Mouse (Mus musculus) hindbrain, embryonic 10.5 days (tissue): ENCODE results near the gene Itih4. TPM values are rescaled to one million over a fixed set of nuclear protein-coding genes. Genes with fewer than 3 reads are reported as not detected.

Experiments
- polyA plus RNA-seq: library from polyadenylated mRNA; unstranded; fragments of >200 nt; fragmentation: Nextera tagmentation; extraction: Ambion mirVana; gene quantifications from 2 replicates; pipeline ENCODE4 v1.2.1, GENCODE M21; 2016

Gene Itih4
- polyA plus RNA-seq, 1 experiment from 2014 or later: not detected

Other genes with a start within 250 kb of the Itih4 start
- 13.0 and 13.6 TPM in 2 replicates for gene Rft1, start 232.1 kb upstream of the Itih4 start, polyA plus RNA-seq
- gene Sfmbt1, start 171.6 kb upstream of the Itih4 start, polyA plus RNA-seq: 17.8 and 20.8 TPM in 2 replicates
- gene Tmem110, start 60.9 kb upstream of the Itih4 start, polyA plus RNA-seq: 22.4 and 26.3 TPM in 2 replicates
- gene Mustn1, start 7.3 kb upstream of the Itih4 start, polyA plus RNA-seq: 0.29 and 0.39 TPM in 2 replicates
- gene Itih3, start 37.3 kb downstream of the Itih4 start, polyA plus RNA-seq: 0.37 and 0.49 TPM in 2 replicates
- not detected in 2 replicates for gene Itih1, start 56.8 kb downstream of the Itih4 start, polyA plus RNA-seq
- 18.6 and 21.0 TPM in 2 replicates for gene Nek4, start 64.9 kb downstream of the Itih4 start, polyA plus RNA-seq
- gene Glt8d1, start 114.9 kb downstream of the Itih4 start, polyA plus RNA-seq: 45.7 and 53.7 TPM in 2 replicates
- 278 and 290 TPM in 2 replicates for gene Spcs1, start 115.2 kb downstream of the Itih4 start, polyA plus RNA-seq
- gene Pbrm1, start 132.7 kb downstream of the Itih4 start, polyA plus RNA-seq: 130 and 148 TPM in 2 replicates
- 76.6 and 119 TPM in 2 replicates for gene Gnl3, start 132.7 kb downstream of the Itih4 start, polyA plus RNA-seq
- gene Smim4, start 242.5 kb downstream of the Itih4 start, polyA plus RNA-seq: 67.8 and 74.2 TPM in 2 replicates
- gene Nt5dc2, start 244.6 kb downstream of the Itih4 start, polyA plus RNA-seq: 610 and 619 TPM in 2 replicates